Mouse (Mus musculus) inflammation-experienced regulatory T-cells, adult 6 months (primary cell): Measurements from ENCODE around the gene Cip2a. TPM values are rescaled to one million over a fixed set of nuclear protein-coding genes. Genes with fewer than 3 reads are reported as not detected.

ENCODE experiments used
- ATAC-seq: one replicate; pipeline ENCODE4 v1.8.0; 2017
- polyA plus RNA-seq, 3 experiments: library from polyadenylated mRNA; unstranded; fragments of 100-300 nt; shearing (Covaris generic); gene quantifications; one replicate each; pipeline ENCODE4 v1.2.1; 2017

Gene Cip2a
- polyA plus RNA-seq, result 10 to 100 TPM in 1 of 3 experiments, 1 to 10 TPM in 2; 3.5 to 29.1 (median 6.2) TPM

DNA sequence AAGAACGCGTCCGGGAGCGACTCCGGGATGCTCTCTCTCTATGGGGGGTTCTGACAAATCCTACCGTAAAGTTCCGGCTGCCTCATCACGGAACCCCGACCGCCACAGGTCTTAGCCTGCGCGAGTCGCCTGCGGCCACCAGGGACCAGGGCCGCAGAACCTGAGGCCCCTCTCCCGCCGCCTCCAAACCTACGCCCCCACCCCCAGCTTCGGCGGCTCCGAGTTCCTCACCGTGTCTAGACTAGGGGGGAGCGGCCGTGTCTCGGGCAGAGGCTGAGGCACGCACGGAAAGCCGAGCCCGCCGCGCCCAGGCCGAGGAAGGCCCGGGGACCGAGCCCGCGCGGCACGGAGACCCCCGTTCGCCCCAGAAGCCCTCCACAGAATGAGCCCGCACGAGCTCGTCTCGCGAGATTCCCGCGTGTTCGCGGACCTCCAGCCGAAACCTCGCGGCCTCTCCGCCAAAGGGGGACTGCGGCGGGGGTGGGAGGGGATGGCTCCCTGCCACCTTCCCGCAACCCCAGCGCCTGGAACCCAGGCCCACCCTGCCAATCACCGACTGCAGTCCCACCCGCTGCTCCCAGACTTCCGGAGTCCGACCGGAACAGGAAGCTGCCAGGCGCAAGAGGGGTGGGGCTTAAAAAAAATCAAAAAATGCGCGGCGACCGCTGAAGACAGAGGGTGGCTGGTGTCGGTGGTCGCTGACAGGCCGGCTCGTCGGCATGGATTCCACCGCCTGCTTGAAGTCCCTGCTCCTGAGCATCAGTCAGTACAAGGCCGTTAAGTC lies at the start of gene Cip2a, which contains the start of gene Dzip3:
Gene Cip2a (plus strand): TSS at position 627 of the 784 bp plus-strand sequence.
Gene Dzip3 (minus strand): TSS at position 607 of the 784 bp plus-strand sequence.
- peak; percentile 59 for ATAC-seq

DNA sequence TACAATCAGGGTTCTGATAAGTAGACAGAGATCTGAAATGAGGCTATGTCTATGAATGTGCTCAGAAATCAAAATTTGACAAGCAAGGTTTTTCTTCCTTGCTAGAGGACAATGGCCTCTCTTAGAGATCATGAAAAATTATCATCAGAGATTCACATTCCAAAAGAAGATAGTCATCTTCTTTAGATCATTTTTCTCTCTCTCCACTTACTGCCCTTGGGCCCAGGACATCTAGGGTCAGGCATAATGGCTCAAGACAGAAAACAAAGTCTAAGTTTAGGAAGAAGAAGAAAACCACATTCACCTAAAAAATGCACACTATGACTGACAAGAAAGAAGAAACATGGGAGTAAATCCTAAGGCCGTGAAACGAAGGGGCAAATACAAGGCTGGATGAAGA lies 21.0 kb upstream of the Cip2a start:
- ATAC-seq, result no peak

DNA sequence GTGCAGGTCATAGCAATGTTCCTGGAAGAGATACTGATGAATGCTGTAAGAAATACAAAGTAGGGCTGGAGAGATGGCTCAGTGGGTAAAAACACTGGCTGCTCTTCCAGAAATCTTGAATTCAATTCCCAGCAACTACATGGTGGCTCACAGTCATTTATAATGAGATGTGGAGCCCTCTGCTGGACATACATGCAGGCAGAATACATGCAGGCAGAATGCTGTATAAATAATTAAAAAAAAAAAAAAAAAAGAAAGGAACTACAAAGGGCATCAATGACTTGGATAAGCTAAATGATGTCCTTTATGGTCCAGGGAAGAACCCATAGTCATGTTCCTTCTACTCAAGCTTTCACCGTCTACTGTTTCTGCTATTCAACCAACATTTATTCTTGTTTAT lies 20.4 kb upstream of the Cip2a start:
- ATAC-seq, result peak; percentile 77

DNA sequence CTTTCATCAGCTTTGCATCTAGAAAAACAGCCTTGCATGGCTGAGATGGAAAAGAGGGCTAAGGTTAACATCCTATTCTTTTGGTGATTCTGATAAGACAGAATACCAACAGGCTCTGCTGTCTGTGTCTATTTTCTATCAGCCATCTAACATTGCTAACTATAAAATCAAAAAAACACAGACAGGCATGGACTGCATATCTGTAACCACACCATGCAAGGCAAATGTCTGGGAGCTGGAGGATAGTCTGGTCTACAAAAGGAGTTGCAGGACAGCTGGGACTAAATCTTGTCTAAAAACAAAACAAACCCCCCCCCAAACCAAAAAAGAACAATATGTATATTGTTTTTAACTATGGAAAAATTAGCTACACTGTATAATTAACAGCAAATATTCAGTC lies 14.0 kb upstream of the Cip2a start:
- no peak for ATAC-seq

DNA sequence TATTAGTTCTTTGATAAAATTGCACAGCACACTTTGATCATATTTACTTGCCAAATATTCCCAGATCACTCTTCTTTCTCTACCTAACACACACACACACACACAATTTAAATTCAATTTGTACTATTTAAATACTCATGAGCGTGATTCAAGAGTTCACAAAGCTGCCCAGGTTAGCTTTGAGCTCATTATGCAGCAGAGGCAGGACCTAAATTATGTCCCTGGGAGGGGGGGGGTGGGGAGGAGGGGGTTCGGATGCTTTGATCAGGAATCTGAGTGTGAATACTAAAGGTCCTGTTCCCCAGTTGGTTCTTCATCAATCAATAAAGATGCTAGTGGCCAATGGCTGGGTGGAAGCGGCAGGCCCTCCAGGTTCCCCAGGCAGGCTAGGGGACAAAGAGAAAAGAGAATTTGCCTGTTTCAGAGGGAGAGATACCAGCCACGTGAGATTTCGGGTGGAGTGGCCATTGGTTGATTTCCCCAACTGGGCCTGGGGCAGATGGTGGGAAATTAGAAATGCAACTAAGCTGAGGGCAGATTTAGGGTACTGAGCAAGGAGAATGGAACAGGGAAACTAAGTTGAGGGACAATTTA lies 8.9 kb upstream of the Cip2a start:
- ATAC-seq, result no peak

DNA sequence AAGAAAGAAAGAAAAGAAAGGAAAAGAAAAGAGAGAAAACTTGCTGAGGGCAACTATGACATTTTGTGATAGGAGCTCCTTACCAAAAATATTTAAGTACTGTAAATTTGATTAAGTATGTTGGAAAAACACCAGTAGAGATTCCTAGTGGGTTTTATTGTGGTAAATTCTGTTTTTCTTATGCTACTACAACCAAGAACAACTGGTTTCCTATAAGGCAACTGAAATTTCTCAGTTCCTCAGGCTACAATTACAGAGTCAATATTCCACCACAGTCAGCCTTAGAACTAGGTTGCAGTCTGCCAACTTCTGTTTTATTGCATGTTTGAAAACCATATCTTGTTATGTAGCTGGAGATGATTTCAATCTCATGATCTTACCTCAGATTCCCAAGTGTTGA lies 4.3 kb upstream of the Cip2a start:
- ATAC-seq, result no peak

DNA sequence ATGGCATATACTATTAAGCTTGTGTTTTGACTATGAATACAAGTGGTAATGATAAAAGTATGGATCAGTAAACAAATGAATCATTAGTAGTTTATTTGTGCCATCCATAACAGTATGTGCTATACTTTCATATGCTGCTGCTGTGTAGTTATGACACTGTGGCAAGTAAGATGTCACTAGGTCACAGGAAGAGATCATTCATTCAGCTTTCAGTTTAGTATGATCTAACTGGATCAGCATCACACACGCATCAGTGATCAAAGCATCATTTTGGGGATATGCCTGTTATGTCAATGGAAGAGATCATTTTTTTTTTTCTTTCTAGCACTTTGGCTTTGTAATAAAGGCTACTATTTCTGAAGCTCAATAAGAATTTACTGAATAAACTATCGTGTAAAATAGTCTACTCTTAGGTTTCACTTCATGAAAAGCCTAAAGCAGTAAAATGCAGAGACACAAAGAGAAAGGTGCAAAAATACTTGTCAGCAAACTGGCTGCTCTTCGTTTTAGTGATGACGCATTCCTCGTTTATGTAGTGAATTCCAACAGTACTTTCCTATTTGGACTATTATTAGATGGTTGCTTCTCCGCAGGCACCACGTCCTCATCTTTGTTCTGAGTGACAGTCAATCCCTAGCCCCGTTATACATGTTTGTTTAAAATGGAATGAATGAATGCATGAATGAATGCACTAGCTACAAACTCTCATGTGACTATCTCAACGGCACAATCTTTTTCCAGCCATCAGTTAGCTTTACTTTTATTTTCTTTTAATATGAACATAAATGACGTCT lies 1.4 kb upstream of the Cip2a start:
- ATAC-seq, result peak; percentile 73

DNA sequence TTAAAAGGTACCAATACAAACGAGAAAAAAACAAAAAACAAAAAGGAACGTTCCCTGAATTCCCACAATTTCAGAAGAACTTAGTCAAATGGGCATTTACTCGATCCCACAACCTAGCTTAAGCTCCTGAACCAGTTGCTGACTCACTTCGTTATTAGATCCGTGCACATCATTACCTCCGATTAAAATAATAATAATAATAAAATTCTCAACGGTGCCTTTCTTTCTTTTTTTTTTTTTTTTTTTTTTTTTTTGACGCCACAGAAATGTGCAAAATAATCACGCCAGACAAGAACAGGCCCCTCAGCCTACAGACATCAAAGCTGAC lies 790 bp upstream of the Cip2a start:
- peak; percentile 36 for ATAC-seq

DNA sequence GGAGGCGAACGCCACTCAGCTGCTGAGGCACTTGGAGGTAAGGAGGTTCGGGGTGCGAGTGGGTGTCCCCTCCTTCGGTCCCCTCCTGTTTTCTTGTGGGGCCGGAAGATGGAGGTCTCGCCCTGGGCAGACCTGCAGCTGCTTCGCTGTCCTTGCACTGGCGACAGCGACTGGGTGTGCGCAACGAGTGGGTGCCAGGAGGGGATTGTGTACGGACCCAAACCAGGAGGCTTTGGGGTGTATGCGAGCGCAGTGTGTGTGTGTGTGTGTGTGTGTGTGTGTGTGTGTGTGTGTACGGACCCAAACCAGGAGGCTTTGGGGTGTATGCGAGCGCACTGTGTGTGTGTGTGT lies 333 bp downstream of the Cip2a start:
- ATAC-seq, result peak; percentile 13

DNA sequence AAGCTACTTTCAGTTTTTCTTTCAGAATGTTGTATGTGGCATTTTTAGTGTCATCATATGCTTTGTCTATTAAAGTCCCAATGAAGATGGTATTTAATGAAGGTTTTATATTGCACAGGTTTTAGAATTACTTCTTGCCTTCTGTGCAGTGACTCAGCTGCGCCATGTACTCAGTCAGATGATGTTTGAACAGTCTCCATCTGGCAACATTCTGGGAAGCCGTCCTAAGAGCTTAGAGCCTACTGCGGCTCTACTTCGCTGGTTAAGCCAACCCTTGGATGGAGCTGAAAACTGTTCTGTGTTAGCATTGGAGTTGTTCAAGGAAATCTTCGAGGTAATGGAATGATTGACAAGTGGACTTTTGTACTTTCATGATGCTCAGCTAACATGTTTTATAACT lies 10.2 kb downstream of the Cip2a start:
- peak; percentile 41 for ATAC-seq

DNA sequence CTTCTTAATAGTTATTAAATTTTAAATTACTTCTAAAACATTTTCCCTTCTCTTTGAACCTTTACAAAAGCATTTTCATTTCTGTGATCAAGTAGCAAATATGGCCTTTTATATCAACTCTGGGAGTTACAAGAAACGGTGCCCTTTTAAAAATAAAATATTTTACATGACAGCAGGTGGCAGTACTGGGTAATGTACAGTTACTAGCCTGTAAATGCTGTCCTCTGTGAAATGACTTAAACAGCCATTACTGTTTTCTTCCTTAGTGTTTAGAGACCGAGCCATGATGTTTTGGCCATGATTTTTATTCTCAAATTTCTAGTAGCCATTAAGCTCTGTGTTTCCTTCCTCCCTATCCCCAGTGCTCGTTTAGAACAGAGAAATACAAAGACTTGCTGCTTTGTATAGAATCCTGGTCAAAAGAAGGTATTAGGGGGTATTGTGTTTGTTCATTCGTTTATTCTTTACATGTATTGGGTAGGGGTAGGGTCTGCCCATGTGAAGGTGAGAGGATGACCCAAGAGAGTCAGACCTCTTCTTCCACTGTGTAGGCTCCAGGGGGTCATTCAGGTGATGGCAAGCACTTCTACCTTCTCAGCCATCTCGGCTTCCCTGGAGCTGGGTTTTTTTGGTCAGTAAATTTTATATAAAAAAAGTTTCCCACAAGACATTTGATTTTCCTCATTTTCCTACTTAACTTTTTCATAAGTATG lies 22.8 kb downstream of the Cip2a start:
- ATAC-seq, result peak; percentile 74

DNA sequence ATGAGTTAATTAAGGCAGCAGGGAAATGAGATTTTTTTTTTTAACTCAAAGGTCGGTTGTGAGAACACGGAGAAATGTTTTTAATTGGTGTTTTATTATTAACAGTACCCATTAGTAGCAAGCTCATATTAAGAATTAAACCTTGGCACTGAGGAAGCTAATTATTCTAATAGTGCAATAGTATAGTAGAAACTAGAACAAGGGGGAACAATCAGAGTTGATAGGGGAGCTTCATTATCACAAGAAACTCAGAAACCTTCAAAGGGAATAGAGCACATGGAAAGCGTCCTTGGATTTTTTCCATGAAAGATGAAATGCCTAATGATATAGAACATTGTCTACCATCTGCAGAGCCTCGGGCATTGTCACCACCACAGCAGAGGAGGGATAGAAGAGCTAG lies 41.9 kb downstream of the Cip2a start:
- ATAC-seq, result no peak

DNA sequence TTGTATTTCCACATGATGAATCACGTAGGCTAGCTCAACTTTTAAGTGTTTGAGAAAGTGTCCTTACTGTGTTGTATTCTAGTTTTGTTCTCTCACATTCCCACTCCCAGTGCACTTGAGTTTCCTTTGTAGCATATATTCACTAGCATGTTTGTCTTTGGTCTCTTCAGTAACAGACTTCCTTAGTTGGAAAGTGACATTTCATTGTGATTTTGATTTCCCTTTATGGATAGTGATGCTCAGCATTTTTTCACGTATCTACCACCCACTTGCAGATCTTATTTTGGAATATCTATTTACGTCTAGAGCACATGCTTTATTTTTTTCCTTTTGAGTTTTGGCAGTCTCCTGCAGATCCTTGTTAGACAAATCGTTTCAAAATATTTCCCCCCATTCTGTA lies 43.8 kb downstream of the Cip2a start:
- ATAC-seq, result no peak

DNA sequence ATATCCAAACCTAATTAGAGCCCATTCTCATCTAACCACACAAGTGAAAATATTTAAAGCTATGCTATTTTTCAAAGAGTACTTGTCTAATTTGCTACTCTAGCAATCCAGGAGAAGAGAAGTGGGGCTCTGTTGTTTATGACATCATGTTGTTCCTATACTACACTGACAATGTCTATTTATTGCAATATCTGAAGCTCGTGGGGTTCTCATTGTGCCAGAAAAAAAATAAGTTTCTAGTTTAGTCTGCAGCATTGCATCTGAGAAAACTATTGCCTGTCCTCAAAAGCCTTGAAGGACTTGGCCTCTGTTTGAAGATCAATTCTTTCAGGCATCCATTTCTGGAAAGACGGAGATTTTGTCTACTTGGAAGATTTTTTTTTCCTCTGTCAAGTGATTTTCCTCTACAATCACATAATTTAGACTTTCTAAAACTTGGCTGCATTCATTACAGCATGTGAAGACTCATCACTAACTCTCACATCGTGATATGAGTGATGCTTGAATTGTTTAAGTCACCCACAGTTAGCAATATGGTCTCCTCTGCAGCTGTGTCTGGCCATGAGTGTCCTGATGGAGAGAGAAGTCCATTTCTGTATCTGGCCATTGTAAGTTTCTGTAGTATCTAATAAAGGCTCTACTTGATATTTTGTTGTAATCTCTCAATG lies 46.7 kb downstream of the Cip2a start:
- no peak for ATAC-seq

DNA sequence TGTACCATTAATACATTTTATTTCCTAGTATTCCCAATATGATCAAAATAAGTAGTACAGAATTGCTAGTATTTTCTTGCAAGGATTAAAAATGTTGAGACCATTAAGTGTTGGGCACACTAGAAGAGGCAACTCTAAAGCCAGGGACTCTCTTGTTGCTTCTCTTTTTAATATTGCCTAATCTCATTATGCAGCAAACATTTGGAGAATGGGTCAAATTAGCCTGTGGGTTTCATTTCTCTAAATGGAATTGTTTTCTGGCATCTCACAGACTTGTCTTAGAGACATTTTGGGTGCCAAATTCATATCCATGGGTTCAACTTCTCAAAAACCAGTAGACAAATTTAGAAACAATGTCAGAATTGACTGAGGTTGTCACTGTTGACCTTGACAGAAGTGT lies 55.2 kb downstream of the Cip2a start:
- ATAC-seq, result no peak

DNA sequence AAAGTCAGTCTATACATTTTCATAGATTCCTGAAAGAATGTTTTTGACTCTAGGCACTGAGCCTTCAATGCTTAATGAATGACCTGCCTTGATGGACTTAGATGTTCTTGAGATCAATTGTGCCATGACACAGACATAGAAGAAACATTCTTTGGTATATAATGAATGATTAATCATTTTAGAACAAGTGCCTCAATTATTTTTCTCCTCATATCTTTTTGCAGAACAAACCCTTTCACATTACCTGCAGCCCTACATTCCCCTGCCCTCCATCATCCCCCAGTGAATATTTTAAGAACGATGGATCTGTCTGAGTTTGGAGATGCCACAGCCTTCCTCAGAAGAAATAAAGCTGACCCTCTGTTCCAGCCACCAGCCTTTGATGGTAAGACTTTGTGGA lies 63.2 kb downstream of the Cip2a start, which contains the start of gene Myh15:
Gene Myh15 (plus strand): TSS at position 301 of the 400 bp plus-strand sequence.
- ATAC-seq, result no peak

Other genes with a start within 250 kb of the Cip2a start
- 100 to 1,000 TPM in 1 of 3 experiments, 10 to 100 TPM in 2; 64.3 to 111 (median 96.4) TPM for gene Trat1, start 222.2 kb upstream of the Cip2a start, polyA plus RNA-seq
- not detected for gene Retnlb, start 177.3 kb upstream of the Cip2a start, polyA plus RNA-seq
- not detected for gene Retnla, start 151.6 kb upstream of the Cip2a start, polyA plus RNA-seq
- gene Retnlg, start 121.6 kb upstream of the Cip2a start, polyA plus RNA-seq, result not detected
- gene Dzip3, start within 50 bp of the Cip2a start, polyA plus RNA-seq, result 1 to 10 TPM; 4.3 to 6.2 (median 4.5) TPM
- gene Myh15, start 63.3 kb downstream of the Cip2a start, polyA plus RNA-seq, result under 1 TPM in 2 of 3 experiments, not detected in 1; 0.30 to 0.31 TPM